ENCODE assay signal across 12 mouse cellular contexts in genomic region chr7:126586839-126587238, GRCm38 (mm10). TPM values are rescaled to one million over a fixed set of nuclear protein-coding genes. Genes with fewer than 3 reads are reported as not detected.
DNase-seq lines count a peak whose midpoint lies in the region; ATAC-seq lines count a peak whose summit lies in the region.
"Had no signal": no experiment of that assay in that cellular context is flagged by ENCODE, and none has a peak within 500 bp of the region (broad histone marks: within the 10 kb centered on the region; RNA-seq: fewer than 3 reads in every experiment).

No protein-coding gene starts in this region.

- H3K4me1 ChIP-seq in hindbrain, embryonic 14.5 days (replicated peaks; ENCODE audit: control insufficient read depth, insufficient read depth, low read length) = peaks cover 14% of the 10 kb centered on the region; the same call in 1 of the 2 replicates
- peaks cover 12% of the 10 kb centered on the region for H3K4me1 ChIP-seq in hindbrain, embryonic 12.5 days
- H3K4me1 ChIP-seq in midbrain, embryonic 10.5 days = peaks cover 30% of the 10 kb centered on the region

- no peak overlapping the region for H3K4me3 ChIP-seq in hindbrain, embryonic 14.5 days (replicated peaks; ENCODE audit: low read length)
- no peak overlapping the region for H3K4me3 ChIP-seq in hindbrain, embryonic 12.5 days
- no peak overlapping the region for H3K4me3 ChIP-seq in midbrain, embryonic 10.5 days
- H3K4me3 ChIP-seq: neural tube, embryonic 12.5 days had no signal

- H3K9me3 ChIP-seq in hindbrain, embryonic 14.5 days (ENCODE audit: control insufficient read depth, low read length) = no peaks in the 10 kb centered on the region
- H3K9me3 ChIP-seq in hindbrain, embryonic 12.5 days (replicated peaks) = no peaks in the 10 kb centered on the region
- H3K9me3 ChIP-seq in midbrain, embryonic 10.5 days (replicated peaks) = no peaks in the 10 kb centered on the region
- H3K9me3 ChIP-seq: neural tube, embryonic 12.5 days had no signal

- DNase-seq in hindbrain, embryonic 14.5 days (ENCODE audit: low spot score) = no peak
- DNase-seq in gastrocnemius, postnatal 14 days = peak; percentile 41
- DNase-seq in kidney, postnatal 36 days = peak; percentile 81
- peak; percentile 74 for DNase-seq in skeletal muscle tissue, adult 2 months (ENCODE audit: low read depth, low spot score)
- DNase-seq in midbrain, embryonic 10.5 days (ENCODE audit: low spot score) = no peak
- DNase-seq in layer of hippocampus, adult 9-11 months = no peak
- DNase-seq: cerebellum, postnatal 25 days; right cerebral cortex, postnatal 25 days had no signal

- peaks cover 6% of the 10 kb centered on the region; the same call in 1 of the 2 replicates for H3K27me3 ChIP-seq in hindbrain, embryonic 14.5 days (ENCODE audit: control insufficient read depth, insufficient read depth, low read length)
- peaks cover 29% of the 10 kb centered on the region for H3K27me3 ChIP-seq in hindbrain, embryonic 12.5 days
- H3K27me3 ChIP-seq in midbrain, embryonic 10.5 days (ENCODE audit: low read depth, poor library complexity, severe bottlenecking) = peaks cover 51% of the 10 kb centered on the region

- no peak overlapping the region for H3K4me2 ChIP-seq in hindbrain, embryonic 14.5 days (replicated peaks)
- no peak overlapping the region for H3K4me2 ChIP-seq in hindbrain, embryonic 12.5 days (replicated peaks)

- 65% methylated on average over 8 of the region's 8 CpGs for WGBS in hindbrain, embryonic 14.5 days
- 69% methylated on average over 8 of the region's 8 CpGs for WGBS in hindbrain, embryonic 12.5 days
- WGBS in midbrain, embryonic 10.5 days = 77% methylated on average over 8 of the region's 8 CpGs

- no peaks in the 10 kb centered on the region for H3K36me3 ChIP-seq in hindbrain, embryonic 14.5 days (replicated peaks; ENCODE audit: control insufficient read depth, insufficient read depth)
- H3K36me3 ChIP-seq in hindbrain, embryonic 12.5 days = no peaks in the 10 kb centered on the region
- H3K36me3 ChIP-seq in midbrain, embryonic 10.5 days = no peaks in the 10 kb centered on the region
- H3K36me3 ChIP-seq: neural tube, embryonic 12.5 days had no signal

- no peak for ATAC-seq in hindbrain, embryonic 14.5 days (ENCODE audit: low FRiP score)
- no peak for ATAC-seq in hindbrain, embryonic 12.5 days (ENCODE audit: low FRiP score)
- ATAC-seq: activated CD4-positive, CD25-positive, alpha-beta regulatory T cell, adult 4 months; hindbrain, postnatal 0 days had no signal

- intact Hi-C loops in gastrocnemius, postnatal 14 days (cut with DNase I; ENCODE audit: low total_unique reads) = no loop called here

- no peak overlapping the region for H3K27ac ChIP-seq in hindbrain, embryonic 14.5 days
- no peak overlapping the region for H3K27ac ChIP-seq in hindbrain, embryonic 12.5 days
- no peak overlapping the region; the same call in 1 of the 2 replicates for H3K27ac ChIP-seq in midbrain, embryonic 10.5 days (replicated peaks)
- H3K27ac ChIP-seq: hindbrain, postnatal 0 days; neural tube, embryonic 12.5 days had no signal

- 0 out of 2 replicates have a peak overlapping the region, but pooled peaks have one; percentile 21 for H3K9ac ChIP-seq in hindbrain, embryonic 14.5 days
- no peak overlapping the region for H3K9ac ChIP-seq in hindbrain, embryonic 12.5 days

RNA-seq across cellular contexts. Expression of gene Cln3, which starts 1.2 kb away (rescaled TPM):
- polyA plus RNA-seq in hindbrain, embryonic 14.5 days (2014; fragmentation: Nextera tagmentation; extraction: Ambion mirVana) = 24.7 and 24.8 TPM in 2 replicates
- polyA plus RNA-seq in hindbrain, embryonic 12.5 days (2016; fragmentation: Nextera tagmentation; extraction: Ambion mirVana) = 31.7 and 33.7 TPM in 2 replicates
- 1 to 10 TPM; 6.5 to 7.6 TPM for total RNA-seq in gastrocnemius, postnatal 14 days (2021)
- polyA plus RNA-seq in midbrain, embryonic 10.5 days (2016; fragmentation: Nextera tagmentation; extraction: Ambion mirVana) = 23.8 and 32.3 TPM in 2 replicates

RNA-seq across cellular contexts. Expression of gene Apobr, which starts 2.1 kb away (rescaled TPM):
- 0.26 and 0.36 TPM in 2 replicates for polyA plus RNA-seq in hindbrain, embryonic 14.5 days (2014; fragmentation: Nextera tagmentation; extraction: Ambion mirVana)
- polyA plus RNA-seq in hindbrain, embryonic 12.5 days (2016; fragmentation: Nextera tagmentation; extraction: Ambion mirVana) = 0.39 and 0.43 TPM in 2 replicates
- total RNA-seq in gastrocnemius, postnatal 14 days (2021) = under 1 TPM; 0.55 to 0.88 TPM
- 0.41 and 0.58 TPM in 2 replicates for polyA plus RNA-seq in midbrain, embryonic 10.5 days (2016; fragmentation: Nextera tagmentation; extraction: Ambion mirVana)

RNA-seq across cellular contexts. Expression of gene Il27, which starts 7.9 kb away (rescaled TPM):
- polyA plus RNA-seq in hindbrain, embryonic 14.5 days (2014; fragmentation: Nextera tagmentation; extraction: Ambion mirVana) = not detected in 2 replicates
- polyA plus RNA-seq in hindbrain, embryonic 12.5 days (2016; fragmentation: Nextera tagmentation; extraction: Ambion mirVana) = not detected in 2 replicates
- total RNA-seq in gastrocnemius, postnatal 14 days (2021) = not detected
- polyA plus RNA-seq in midbrain, embryonic 10.5 days (2016; fragmentation: Nextera tagmentation; extraction: Ambion mirVana) = not detected in 2 replicates
- polyA plus RNA-seq: activated CD4-positive, CD25-positive, alpha-beta regulatory T cell, adult 4 months; hindbrain, postnatal 0 days; neural tube, embryonic 12.5 days had no signal

RNA-seq across cellular contexts. Expression of gene Eif3c, which starts 20.6 kb away (rescaled TPM):
- polyA plus RNA-seq in hindbrain, embryonic 14.5 days (2014; fragmentation: Nextera tagmentation; extraction: Ambion mirVana) = 162 and 165 TPM in 2 replicates
- polyA plus RNA-seq in hindbrain, embryonic 12.5 days (2016; fragmentation: Nextera tagmentation; extraction: Ambion mirVana) = 201 and 206 TPM in 2 replicates
- 100 to 1,000 TPM; 135 to 136 TPM for total RNA-seq in gastrocnemius, postnatal 14 days (2021)
- 206 and 215 TPM in 2 replicates for polyA plus RNA-seq in midbrain, embryonic 10.5 days (2016; fragmentation: Nextera tagmentation; extraction: Ambion mirVana)

RNA-seq across cellular contexts. Expression of gene Nupr1, which starts 43.8 kb away (rescaled TPM):
- 11.4 and 12.4 TPM in 2 replicates for polyA plus RNA-seq in hindbrain, embryonic 14.5 days (2014; fragmentation: Nextera tagmentation; extraction: Ambion mirVana)
- polyA plus RNA-seq in hindbrain, embryonic 12.5 days (2016; fragmentation: Nextera tagmentation; extraction: Ambion mirVana) = 2.8 and 3.8 TPM in 2 replicates
- 10 to 100 TPM; 15.4 to 18.3 TPM for total RNA-seq in gastrocnemius, postnatal 14 days (2021)
- 1.6 and 3.1 TPM in 2 replicates for polyA plus RNA-seq in midbrain, embryonic 10.5 days (2016; fragmentation: Nextera tagmentation; extraction: Ambion mirVana)

Comparison
In these comparisons a context has a peak if more than half of its experiments do, and no peak if none do; other contexts are left out.
1. DNase-seq: peak in gastrocnemius, postnatal 14 days (single experiment), kidney, postnatal 36 days (2 of 2) and skeletal muscle tissue, adult 2 months (single experiment); none in hindbrain, embryonic 14.5 days (single experiment), midbrain, embryonic 10.5 days (single experiment) and layer of hippocampus, adult 9-11 months (single experiment).